Mouse (Mus musculus): ENCODE data around the gene Fcna. TPM values are rescaled to one million over a fixed set of nuclear protein-coding genes. Genes with fewer than 3 reads are reported as not detected.

Fcna gene
- polyA plus RNA-seq, 1 experiment = 0.14 TPM

GRCm38 (mm10) chr2:25654502-25654901, 26.7 kb upstream of the Fcna start:
- no peak for TF ChIP-seq USF1 (IDR thresholded peaks at IDR 0.05; ENCODE audit: low read depth)
- TF ChIP-seq MYOG (IDR thresholded peaks at IDR 0.05; ENCODE audit: control insufficient read depth, extremely low read depth, insufficient read length) = no peak
- no peak for TF ChIP-seq CEBPB (IDR thresholded peaks at IDR 0.05; ENCODE audit: low read depth)
- no peak for TF ChIP-seq FOSL1 (IDR thresholded peaks at IDR 0.05; ENCODE audit: insufficient read depth, low read length, poor library complexity, severe bottlenecking)
- TF ChIP-seq MAX (IDR thresholded peaks at IDR 0.05) = no peak
- TF ChIP-seq CTCF (IDR thresholded peaks at IDR 0.05; ENCODE audit: control insufficient read depth, insufficient read depth, insufficient read length) = no peak
- no peak for TF ChIP-seq MYOD1 (IDR thresholded peaks at IDR 0.05; ENCODE audit: control insufficient read depth, insufficient read length, low read depth)
- Histone ChIP-seq H3K79me2 (ENCODE audit: control insufficient read depth, insufficient read depth) (no peaks in the 10 kb centered on the region), H3K79me3 (ENCODE audit: low read depth) (no peaks in the 10 kb centered on the region), H3K27me3 (ENCODE audit: control insufficient read depth, insufficient read depth, insufficient read length) (peaks cover 51% of the 10 kb centered on the region), H3K36me3 (ENCODE audit: control insufficient read depth, insufficient read depth) (no peaks in the 10 kb centered on the region), H3ac (ENCODE audit: control insufficient read depth, insufficient read length, low read depth) (no peak overlapping the region), H3K4me3 (ENCODE audit: insufficient read depth, poor library complexity, severe bottlenecking) (no peak overlapping the region)

GRCm38 (mm10) chr2:25652902-25653301, 25.1 kb upstream of the Fcna start, which contains the start of gene Lcn8:
TSS of gene Lcn8 (plus strand) at chr2:25653120.
- TF ChIP-seq MYOG (IDR thresholded peaks at IDR 0.05; ENCODE audit: control insufficient read depth, extremely low read depth, insufficient read length) (no peak), FOSL1 (IDR thresholded peaks at IDR 0.05; ENCODE audit: insufficient read depth, low read length, poor library complexity, severe bottlenecking) (no peak), CEBPB (IDR thresholded peaks at IDR 0.05; ENCODE audit: low read depth) (no peak), MAX (IDR thresholded peaks at IDR 0.05) (no peak), USF1 (IDR thresholded peaks at IDR 0.05; ENCODE audit: low read depth) (no peak), MYOD1 (IDR thresholded peaks at IDR 0.05; ENCODE audit: control insufficient read depth, insufficient read length, low read depth) (no peak), CTCF (IDR thresholded peaks at IDR 0.05; ENCODE audit: control insufficient read depth, insufficient read depth, insufficient read length) (no peak)
- Histone ChIP-seq H3K36me3 (ENCODE audit: control insufficient read depth, insufficient read depth) (no peaks in the 10 kb centered on the region), H3ac (ENCODE audit: control insufficient read depth, insufficient read length, low read depth) (no peak within 1 kb of the TSS), H3K4me3 (ENCODE audit: insufficient read depth, poor library complexity, severe bottlenecking) (no peak within 1 kb of the TSS), H3K27me3 (ENCODE audit: control insufficient read depth, insufficient read depth, insufficient read length) (peaks cover 56% of the 10 kb centered on the region), H3K79me3 (ENCODE audit: low read depth) (no peaks in the 10 kb centered on the region), H3K79me2 (ENCODE audit: control insufficient read depth, insufficient read depth) (no peaks in the 10 kb centered on the region)

GRCm38 (mm10) chr2:25639890-25640289, 12.1 kb upstream of the Fcna start:
- Histone ChIP-seq H3K36me3 (ENCODE audit: control insufficient read depth, insufficient read depth) (no peaks in the 10 kb centered on the region), H3ac (ENCODE audit: control insufficient read depth, insufficient read length, low read depth) (no peak overlapping the region), H3K27me3 (ENCODE audit: control insufficient read depth, insufficient read depth, insufficient read length) (peaks cover 16% of the 10 kb centered on the region), H3K79me3 (ENCODE audit: low read depth) (no peaks in the 10 kb centered on the region), H3K4me3 (ENCODE audit: insufficient read depth, poor library complexity, severe bottlenecking) (no peak overlapping the region), H3K79me2 (ENCODE audit: control insufficient read depth, insufficient read depth) (no peaks in the 10 kb centered on the region)
- TF ChIP-seq CTCF (IDR thresholded peaks at IDR 0.05; ENCODE audit: control insufficient read depth, insufficient read depth, insufficient read length) (no peak), CEBPB (IDR thresholded peaks at IDR 0.05; ENCODE audit: low read depth) (no peak), MYOD1 (IDR thresholded peaks at IDR 0.05; ENCODE audit: control insufficient read depth, insufficient read length, low read depth) (no peak), FOSL1 (IDR thresholded peaks at IDR 0.05; ENCODE audit: insufficient read depth, low read length, poor library complexity, severe bottlenecking) (no peak), USF1 (IDR thresholded peaks at IDR 0.05; ENCODE audit: low read depth) (no peak), MYOG (IDR thresholded peaks at IDR 0.05; ENCODE audit: control insufficient read depth, extremely low read depth, insufficient read length) (no peak), MAX (IDR thresholded peaks at IDR 0.05) (no peak)

- Histone ChIP-seq H3K4me3 (ENCODE audit: insufficient read depth, poor library complexity, severe bottlenecking) (no peak overlapping the region), H3K27me3 (ENCODE audit: control insufficient read depth, insufficient read depth, insufficient read length) (peaks cover 4% of the 10 kb centered on the region), H3K36me3 (ENCODE audit: control insufficient read depth, insufficient read depth) (no peaks in the 10 kb centered on the region), H3ac (ENCODE audit: control insufficient read depth, insufficient read length, low read depth) (no peak overlapping the region), H3K79me3 (ENCODE audit: low read depth) (no peaks in the 10 kb centered on the region), H3K79me2 (ENCODE audit: control insufficient read depth, insufficient read depth) (no peaks in the 10 kb centered on the region)
- peak; percentile 1 for TF ChIP-seq CTCF (IDR thresholded peaks at IDR 0.05; ENCODE audit: control insufficient read depth, insufficient read depth, insufficient read length)
- no peak for TF ChIP-seq MAX (IDR thresholded peaks at IDR 0.05)
- no peak for TF ChIP-seq MYOG (IDR thresholded peaks at IDR 0.05; ENCODE audit: control insufficient read depth, extremely low read depth, insufficient read length)
Observed at GRCm38 (mm10) chr2:25634046-25634445, 6.2 kb upstream of the Fcna start.

- Histone ChIP-seq H3K27me3 (ENCODE audit: control insufficient read depth, insufficient read depth, insufficient read length) (peaks cover 4% of the 10 kb centered on the region), H3K79me3 (ENCODE audit: low read depth) (no peaks in the 10 kb centered on the region), H3K79me2 (ENCODE audit: control insufficient read depth, insufficient read depth) (no peaks in the 10 kb centered on the region), H3ac (ENCODE audit: control insufficient read depth, insufficient read length, low read depth) (no peak overlapping the region), H3K36me3 (ENCODE audit: control insufficient read depth, insufficient read depth) (no peaks in the 10 kb centered on the region), H3K4me3 (ENCODE audit: insufficient read depth, poor library complexity, severe bottlenecking) (no peak overlapping the region)
- no peak for TF ChIP-seq MYOD1 (IDR thresholded peaks at IDR 0.05; ENCODE audit: control insufficient read depth, insufficient read length, low read depth)
- no peak for TF ChIP-seq MYOG (IDR thresholded peaks at IDR 0.05; ENCODE audit: control insufficient read depth, extremely low read depth, insufficient read length)
- no peak for TF ChIP-seq MAX (IDR thresholded peaks at IDR 0.05)
- no peak for TF ChIP-seq CTCF (IDR thresholded peaks at IDR 0.05; ENCODE audit: control insufficient read depth, insufficient read depth, insufficient read length)
- no peak for TF ChIP-seq USF1 (IDR thresholded peaks at IDR 0.05; ENCODE audit: low read depth)
- TF ChIP-seq FOSL1 (IDR thresholded peaks at IDR 0.05; ENCODE audit: insufficient read depth, low read length, poor library complexity, severe bottlenecking) = no peak
- TF ChIP-seq CEBPB (IDR thresholded peaks at IDR 0.05; ENCODE audit: low read depth) = no peak
Observed at GRCm38 (mm10) chr2:25633616-25634015, 5.8 kb upstream of the Fcna start.

- Histone ChIP-seq H3K27me3 (ENCODE audit: control insufficient read depth, insufficient read depth, insufficient read length) (peaks cover 22% of the 10 kb centered on the region), H3K4me3 (ENCODE audit: insufficient read depth, poor library complexity, severe bottlenecking) (no peak overlapping the region), H3K79me3 (ENCODE audit: low read depth) (no peaks in the 10 kb centered on the region), H3K36me3 (ENCODE audit: control insufficient read depth, insufficient read depth) (no peaks in the 10 kb centered on the region), H3ac (ENCODE audit: control insufficient read depth, insufficient read length, low read depth) (no peak overlapping the region), H3K79me2 (ENCODE audit: control insufficient read depth, insufficient read depth) (no peaks in the 10 kb centered on the region)
- TF ChIP-seq USF1 (IDR thresholded peaks at IDR 0.05; ENCODE audit: low read depth) = no peak
- no peak for TF ChIP-seq FOSL1 (IDR thresholded peaks at IDR 0.05; ENCODE audit: insufficient read depth, low read length, poor library complexity, severe bottlenecking)
- no peak for TF ChIP-seq MAX (IDR thresholded peaks at IDR 0.05)
- no peak for TF ChIP-seq MYOG (IDR thresholded peaks at IDR 0.05; ENCODE audit: control insufficient read depth, extremely low read depth, insufficient read length)
- TF ChIP-seq CEBPB (IDR thresholded peaks at IDR 0.05; ENCODE audit: low read depth) = no peak
- TF ChIP-seq CTCF (IDR thresholded peaks at IDR 0.05; ENCODE audit: control insufficient read depth, insufficient read depth, insufficient read length) = no peak
- no peak for TF ChIP-seq MYOD1 (IDR thresholded peaks at IDR 0.05; ENCODE audit: control insufficient read depth, insufficient read length, low read depth)
Observed at GRCm38 (mm10) chr2:25628738-25629137, 908 bp upstream of the Fcna start.
